8 mouse cellular contexts compared by ENCODE assay signal in the genomic region with DNA sequence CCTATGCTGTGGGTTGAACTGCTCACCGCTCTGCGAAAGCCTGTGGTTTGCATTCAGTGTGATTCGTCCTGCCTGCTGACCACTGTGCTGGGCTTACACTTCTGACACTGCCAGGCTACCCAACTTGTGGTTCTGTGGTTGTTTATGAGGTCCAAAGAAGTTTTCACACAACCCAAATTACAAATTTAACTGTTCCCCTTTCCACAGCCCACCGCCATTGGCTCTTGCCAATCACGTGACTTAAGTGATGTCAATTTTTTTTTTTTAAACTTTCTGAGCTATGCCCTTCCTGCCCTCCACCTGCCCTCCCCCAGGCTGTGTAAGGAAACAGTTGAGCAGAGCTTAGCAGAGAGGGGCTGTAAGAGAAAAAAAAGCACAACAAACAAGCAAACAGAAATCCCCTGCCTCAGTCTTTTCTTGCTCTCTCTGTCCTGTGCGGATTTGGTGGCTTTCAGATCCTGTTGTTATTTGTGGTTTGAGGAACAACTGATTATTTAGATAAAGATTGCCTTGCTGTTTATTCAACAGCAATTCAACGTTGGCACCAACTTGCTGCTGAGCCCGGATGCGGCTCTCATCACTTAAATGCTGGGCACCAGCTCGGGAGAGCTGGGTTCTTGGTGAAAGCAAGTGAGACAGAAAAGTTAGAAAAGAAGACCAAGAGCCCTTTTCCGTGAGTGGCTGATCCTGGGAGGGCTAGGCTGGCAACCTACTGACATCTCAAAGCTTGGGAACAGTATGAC. TPM values are rescaled to one million over a fixed set of nuclear protein-coding genes. Genes with fewer than 3 reads are reported as not detected.
DNase-seq lines count a peak whose midpoint lies in the region; ATAC-seq and TF ChIP-seq lines count a peak whose summit lies in the region.

Gene Runx1, minus strand, starts transcription at position 242 of the 743 bp plus-strand sequence.

- peak; percentile 52 for TF ChIP-seq POLR2A in spleen, adult 2 months (IDR thresholded peaks at IDR 0.05; ENCODE audit: low read depth, low read length)

- peaks cover 15% of the 10 kb centered on the region; the same call in 1 of the 2 replicates for H3K27me3 ChIP-seq in liver, embryonic 15.5 days
- no peaks in the 10 kb centered on the region for H3K27me3 ChIP-seq in spleen, adult 2 months (ENCODE audit: control insufficient read depth, insufficient read depth, low read length)

- no peak within 1 kb of the TSS for H3K27ac ChIP-seq in left cerebral cortex, adult 2 months
- peak within 1 kb of the TSS; percentile 90 for H3K27ac ChIP-seq in liver, embryonic 15.5 days (replicated peaks)
- peak within 1 kb of the TSS; percentile 94 for H3K27ac ChIP-seq in spleen, adult 2 months (ENCODE audit: insufficient read depth, low read length)

- DNase-seq in left cerebral cortex, adult 9 months (ENCODE audit: low spot score in 2 of 2) = peak; percentile 20 to 28
- no peak for DNase-seq in left cerebral cortex, adult 2 months (ENCODE audit: extremely low spot score in 1 of 2, low spot score in 2 of 2)
- peak; percentile 83 for DNase-seq in c-Kit-positive CD71-negative TER-119-negative erythroid progenitor cells, embryonic 14.5 days (ENCODE audit: low read depth)
- DNase-seq in spleen, adult 2 months (ENCODE audit: low read depth in 1 of 2, low spot score in 2 of 2) = peak; percentile 86 to 90
- DNase-seq in retina, postnatal 1 day = no peak
- no peak for DNase-seq in left cerebral cortex, postnatal 10 days (ENCODE audit: extremely low spot score in 1 of 2, low spot score in 2 of 2)
- DNase-seq in adrenal gland, postnatal 25 days = no peak

- TF ChIP-seq CTCF in left cerebral cortex, adult 2 months (IDR thresholded peaks at IDR 0.05) = no peak
- no peak for TF ChIP-seq CTCF in spleen, adult 2 months (IDR thresholded peaks at IDR 0.05; ENCODE audit: extremely low read depth, insufficient read depth, insufficient read length, insufficient replicate concordance)

- intact Hi-C loops in left cerebral cortex, adult 2 months (cut with DNase I) = no loop called here
- intact Hi-C loops in left cerebral cortex, postnatal 10 days (cut with DNase I) = no loop called here

- peak within 1 kb of the TSS; percentile 77 for H3K9ac ChIP-seq in liver, embryonic 15.5 days

- H3K4me3 ChIP-seq in left cerebral cortex, adult 2 months = no peak within 1 kb of the TSS
- H3K4me3 ChIP-seq in liver, embryonic 15.5 days (replicated peaks) = peak within 1 kb of the TSS; percentile 73
- peak within 1 kb of the TSS; percentile 85 for H3K4me3 ChIP-seq in spleen, adult 2 months (ENCODE audit: extremely low read depth, insufficient read depth, insufficient read length)

- peak within 1 kb of the TSS; percentile 78 for H3K4me2 ChIP-seq in liver, embryonic 15.5 days

- peak; percentile 53 for ATAC-seq in liver, embryonic 15.5 days (ENCODE audit: insufficient read depth)

- WGBS in liver, embryonic 15.5 days (ENCODE audit: insufficient replicate concordance) = 11% methylated on average over 11 of the region's 11 CpGs
- 11% methylated on average over 11 of the region's 11 CpGs for WGBS in spleen, adult 2 months

- peaks cover 52% of the 10 kb centered on the region for H3K4me1 ChIP-seq in liver, embryonic 15.5 days (replicated peaks)
- H3K4me1 ChIP-seq in spleen, adult 2 months (ENCODE audit: control insufficient read depth, insufficient read depth, insufficient read length) = peaks cover 26% of the 10 kb centered on the region

- H3K9me3 ChIP-seq in liver, embryonic 15.5 days (replicated peaks) = no peaks in the 10 kb centered on the region

- no peaks in the 10 kb centered on the region for H3K36me3 ChIP-seq in liver, embryonic 15.5 days (replicated peaks)
- H3K36me3 ChIP-seq in spleen, adult 2 months (ENCODE audit: control insufficient read depth, insufficient read depth, low read length) = 0 out of 2 replicates have a peak, but pooled peaks cover 1% of the 10 kb centered on the region

RNA-seq across cellular contexts. Expression of gene Runx1, which starts in this region (rescaled TPM):
- total RNA-seq in left cerebral cortex, adult 2 months (2021) = 1 to 10 TPM; 1.3 to 1.7 TPM
- polyA plus RNA-seq in liver, embryonic 15.5 days (2015; fragmentation: Nextera tagmentation; extraction: Ambion mirVana) = 5.6 and 6.0 TPM in 2 replicates
- 26.7 and 36.4 TPM in 2 replicates for polyA plus RNA-seq in spleen, adult 2 months (2012; rRNA removed)
- total RNA-seq in left cerebral cortex, postnatal 10 days (2021) = 1 to 10 TPM in 1 of 2 experiments, under 1 TPM in 1; 0.88 to 1.3 TPM
- 3.7 and 5.6 TPM in 2 replicates for total RNA-seq in adrenal gland, postnatal 25 days (2021)

Comparison
In these comparisons a context has a peak if more than half of its experiments do, and no peak if none do; other contexts are left out.
1. DNase-seq: peak in left cerebral cortex, adult 9 months (2 of 2), c-Kit-positive CD71-negative TER-119-negative erythroid progenitor cells, embryonic 14.5 days (single experiment) and spleen, adult 2 months (2 of 2); none in left cerebral cortex, adult 2 months (0 of 2), retina, postnatal 1 day (single experiment), left cerebral cortex, postnatal 10 days (0 of 2) and adrenal gland, postnatal 25 days (single experiment).